Mouse (Mus musculus) myocyte (in vitro differentiated cells): ENCODE results near the gene Myh9.

Experiments
- MAX ChIP-seq: IDR thresholded peaks from one replicate; pipeline ENCODE4 v1.6.1; 2011; ENCODE audit warnings: low read depth, mild to moderate bottlenecking, control low read depth
- POLR2A ChIP-seq: IDR thresholded peaks from one replicate; pipeline ENCODE4 v1.6.1; 2011; ENCODE audit warnings: low read depth, mild to moderate bottlenecking, control low read depth, moderate library complexity; ENCODE audit not compliant: insufficient read length

- TF ChIP-seq POLR2A (peak; percentile 9), MAX (no peak)
These were observed 51.1 kb downstream of the Myh9 start for GRCm38 (mm10) chr15:77790656-77791405.
